Mouse (Mus musculus) heart, postnatal 0 days (tissue): ENCODE measurements around the gene Parp14.

Experiments
- CTCF ChIP-seq: IDR thresholded peaks from 2 replicates; pipeline ENCODE4 v1.5.1; 2016; ENCODE audit warnings: antibody characterized with exemption, control low read depth, low read depth
- EP300 ChIP-seq: IDR thresholded peaks from 2 replicates; pipeline ENCODE4 v1.6.1; 2016; ENCODE audit warnings: antibody characterized with exemption, low read depth

DNA sequence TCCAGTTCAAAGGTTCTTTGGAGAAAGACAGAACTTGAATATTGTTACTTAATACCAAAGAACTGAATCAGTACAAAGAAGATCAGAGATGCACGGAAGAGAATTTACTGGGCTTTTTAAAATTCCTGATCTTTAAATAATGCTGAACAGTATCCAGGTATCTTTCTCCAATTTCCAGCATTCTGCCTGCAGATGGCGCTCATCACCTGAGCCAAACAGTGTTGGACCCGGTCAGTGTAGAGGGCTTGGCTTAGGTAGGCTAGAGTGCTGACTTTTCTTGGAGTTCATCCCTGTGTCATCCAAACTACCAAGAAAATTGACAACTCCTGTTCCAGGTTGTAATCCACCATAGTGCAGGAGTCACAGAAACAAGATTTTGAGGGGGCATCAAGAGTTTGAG, 3.1 kb upstream of the Parp14 start:
- peak; percentile 82 for TF ChIP-seq CTCF
- TF ChIP-seq EP300, result no peak
